Mouse (Mus musculus) kidney, embryonic 16.5 days (tissue): ENCODE measurements around the gene Gm15217. TPM values are rescaled to one million over a fixed set of nuclear protein-coding genes. Genes with fewer than 3 reads are reported as not detected.
A peak's percentile ranks its signal among the peaks of the same experiment; 100 is the strongest.

Source experiments
- ATAC-seq: fragments of 200-750 bp; cut with Nextera tagmentation; 2 replicates; pipeline ENCODE4 v1.8.0; 2017; ENCODE audit warnings: moderate TSS enrichment; ENCODE audit not compliant: low FRiP score, low TSS enrichment
- H3K27ac ChIP-seq: fragments of 300-500 bp; sonication (generic); 2 replicates; pipeline ENCODE4 v1.5.1; 2014; ENCODE audit warnings: low read length
- H3K27me3 ChIP-seq: fragments of 300-500 bp; sonication (generic); 2 replicates; pipeline ENCODE4 v1.6.1; 2014; ENCODE audit warnings: low read length, control low read depth, mixed read lengths; ENCODE audit not compliant: insufficient read depth
- H3K36me3 ChIP-seq: fragments of 300-500 bp; sonication (generic); 2 replicates; pipeline ENCODE4 v1.6.1; 2014; ENCODE audit warnings: low read length, control low read depth, mixed read lengths; ENCODE audit not compliant: insufficient read depth
- H3K4me1 ChIP-seq: fragments of 300-500 bp; sonication (generic); 2 replicates; pipeline ENCODE4 v1.6.1; 2014; ENCODE audit warnings: low read length, control low read depth, mixed read lengths; ENCODE audit not compliant: insufficient read depth
- H3K4me2 ChIP-seq: fragments of 300-500 bp; sonication (generic); replicated peaks from 2 replicates; pipeline ENCODE4 v1.6.1; 2014; ENCODE audit warnings: low read depth, low read length
- H3K4me3 ChIP-seq: fragments of 300-500 bp; sonication (generic); 2 replicates; pipeline ENCODE4 v1.5.1; 2014; ENCODE audit warnings: mild to moderate bottlenecking, low read length
- H3K9ac ChIP-seq: fragments of 300-500 bp; sonication (generic); replicated peaks from 2 replicates; pipeline ENCODE4 v1.6.1; 2014; ENCODE audit warnings: low read length
- H3K9me3 ChIP-seq: fragments of 300-500 bp; sonication (generic); 2 replicates; pipeline ENCODE4 v1.6.1; 2016; ENCODE audit warnings: low read length, control low read depth
- WGBS: fragments of 180-500 bp; shearing (Covaris S2); extraction: QIAGEN DNeasy Blood & Tissue Kit; methylation state at CpG from one replicate; pipeline ENCODE4 v1.1.7; 2014; 5-methylcytosine and 5-hydroxymethylcytosine counted together
- polyA plus RNA-seq: library from polyadenylated mRNA; unstranded; fragments of >200 nt; fragmentation: Nextera tagmentation; extraction: Ambion mirVana; gene quantifications from 2 replicates; pipeline ENCODE4 v1.2.1, GENCODE M21; 2015

Gm15217 gene
- 0.96 and 2.6 TPM in 2 replicates for polyA plus RNA-seq

- no peak within 1 kb of the TSS for H3K27ac ChIP-seq
- H3K9me3 ChIP-seq: no peaks in the 10 kb centered on the region
- H3K27me3 ChIP-seq: no peaks in the 10 kb centered on the region
- H3K36me3 ChIP-seq: peaks cover 9% of the 10 kb centered on the region
- no peak for ATAC-seq
- 69% methylated on average over 12 of the region's 12 CpGs for WGBS
- peaks cover 11% of the 10 kb centered on the region for H3K4me1 ChIP-seq
- H3K9ac ChIP-seq: peak within 1 kb of the TSS; percentile 54
- H3K4me2 ChIP-seq: peak within 1 kb of the TSS; percentile 58
- H3K4me3 ChIP-seq: peak within 1 kb of the TSS; percentile 30
These were observed at the start of gene Gm15217 for GRCm38 (mm10) chr14:46379285-46379684. Gene Gm15217 (plus strand): TSS chr14:46379414.

- no peak for ATAC-seq
- 82% methylated on average over 8 of the region's 8 CpGs for WGBS
- Histone ChIP-seq H3K4me1 (no peaks in the 10 kb centered on the region), H3K4me3 (no peak overlapping the region), H3K36me3 (no peaks in the 10 kb centered on the region), H3K27ac (no peak overlapping the region), H3K9me3 (no peaks in the 10 kb centered on the region), H3K27me3 (no peaks in the 10 kb centered on the region), H3K9ac (no peak overlapping the region), H3K4me2 (no peak overlapping the region)
These were observed 45.6 kb upstream of the Gm15217 start for GRCm38 (mm10) chr14:46333421-46334237.

GRCm38 (mm10) chr14:46338801-46339200, 40.4 kb upstream of the Gm15217 start:
- Histone ChIP-seq H3K4me1 (no peaks in the 10 kb centered on the region), H3K36me3 (no peaks in the 10 kb centered on the region), H3K4me2 (no peak overlapping the region), H3K27ac (no peak overlapping the region), H3K9me3 (no peaks in the 10 kb centered on the region), H3K27me3 (no peaks in the 10 kb centered on the region), H3K4me3 (no peak overlapping the region), H3K9ac (no peak overlapping the region)
- no peak for ATAC-seq
- WGBS: 86% methylated on average over 11 of the region's 11 CpGs

GRCm38 (mm10) chr14:46344750-46345149, 34.5 kb upstream of the Gm15217 start:
- 0 out of 2 replicates have a peak, but pooled peaks cover 3% of the 10 kb centered on the region for H3K9me3 ChIP-seq
- H3K27me3 ChIP-seq: no peaks in the 10 kb centered on the region
- H3K27ac ChIP-seq: no peak overlapping the region
- no peak for ATAC-seq
- no peak overlapping the region for H3K4me3 ChIP-seq
- no peaks in the 10 kb centered on the region for H3K4me1 ChIP-seq
- no peak overlapping the region for H3K9ac ChIP-seq
- no peaks in the 10 kb centered on the region for H3K36me3 ChIP-seq
- H3K4me2 ChIP-seq: no peak overlapping the region

GRCm38 (mm10) chr14:46357286-46357685, 21.9 kb upstream of the Gm15217 start:
- H3K36me3 ChIP-seq: no peaks in the 10 kb centered on the region
- H3K27ac ChIP-seq: no peak overlapping the region
- no peak for ATAC-seq
- no peaks in the 10 kb centered on the region for H3K9me3 ChIP-seq
- 53% methylated on average over 7 of the region's 7 CpGs for WGBS
- no peak overlapping the region for H3K4me3 ChIP-seq
- H3K27me3 ChIP-seq: peaks cover 3% of the 10 kb centered on the region; the same call in 1 of the 2 replicates
- H3K4me1 ChIP-seq: 0 out of 2 replicates have a peak, but pooled peaks cover 4% of the 10 kb centered on the region
- H3K4me2 ChIP-seq: no peak overlapping the region
- no peak overlapping the region for H3K9ac ChIP-seq

GRCm38 (mm10) chr14:46357696-46358095, 21.5 kb upstream of the Gm15217 start:
- ATAC-seq: no peak
- H3K36me3 ChIP-seq: no peaks in the 10 kb centered on the region
- H3K9me3 ChIP-seq: no peaks in the 10 kb centered on the region
- no peak overlapping the region for H3K4me2 ChIP-seq
- 0 out of 2 replicates have a peak, but pooled peaks cover 4% of the 10 kb centered on the region for H3K4me1 ChIP-seq
- 49% methylated on average over 8 of the region's 8 CpGs for WGBS
- H3K27ac ChIP-seq: no peak overlapping the region
- no peak overlapping the region for H3K4me3 ChIP-seq
- H3K9ac ChIP-seq: no peak overlapping the region
- H3K27me3 ChIP-seq: peaks cover 3% of the 10 kb centered on the region; the same call in 1 of the 2 replicates

- Histone ChIP-seq H3K27ac (no peak overlapping the region), H3K9ac (no peak overlapping the region), H3K36me3 (no peaks in the 10 kb centered on the region), H3K9me3 (no peaks in the 10 kb centered on the region), H3K4me2 (no peak overlapping the region), H3K4me1 (no peaks in the 10 kb centered on the region), H3K4me3 (no peak overlapping the region), H3K27me3 (peaks cover 3% of the 10 kb centered on the region; the same call in 1 of the 2 replicates)
- WGBS: 44% methylated on average over 10 of the region's 10 CpGs
- no peak for ATAC-seq
These were observed 16.0 kb upstream of the Gm15217 start for GRCm38 (mm10) chr14:46363209-46363608.

GRCm38 (mm10) chr14:46372452-46372851, 6.8 kb upstream of the Gm15217 start:
- no peaks in the 10 kb centered on the region for H3K27me3 ChIP-seq
- WGBS: 31% methylated on average over 9 of the region's 9 CpGs
- H3K36me3 ChIP-seq: no peaks in the 10 kb centered on the region
- no peaks in the 10 kb centered on the region for H3K9me3 ChIP-seq
- no peak for ATAC-seq
- no peaks in the 10 kb centered on the region for H3K4me1 ChIP-seq
- H3K4me2 ChIP-seq: no peak overlapping the region
- no peak overlapping the region for H3K9ac ChIP-seq
- H3K27ac ChIP-seq: no peak overlapping the region
- H3K4me3 ChIP-seq: no peak overlapping the region

- 60% methylated on average over 5 of the region's 5 CpGs for WGBS
- Histone ChIP-seq H3K9me3 (no peaks in the 10 kb centered on the region), H3K27me3 (no peaks in the 10 kb centered on the region), H3K27ac (no peak overlapping the region), H3K4me1 (peaks cover 8% of the 10 kb centered on the region), H3K4me3 (no peak overlapping the region), H3K36me3 (no peaks in the 10 kb centered on the region), H3K4me2 (no peak overlapping the region), H3K9ac (no peak overlapping the region)
- no peak for ATAC-seq
These were observed 3.4 kb upstream of the Gm15217 start for GRCm38 (mm10) chr14:46375796-46376195.

- H3K9ac ChIP-seq: peak overlapping the region; percentile 54
These were observed 1.1 kb downstream of the Gm15217 start for GRCm38 (mm10) chr14:46380286-46380721.

More at GRCm38 (mm10) chr14:46380286-46380721, 1.1 kb downstream of the Gm15217 start:
- H3K4me3 ChIP-seq: peak overlapping the region; percentile 30
- ATAC-seq: peak; percentile 68
- no peak overlapping the region for H3K27ac ChIP-seq
- H3K27me3 ChIP-seq: no peaks in the 10 kb centered on the region
- peak overlapping the region; percentile 58 for H3K4me2 ChIP-seq
- no peaks in the 10 kb centered on the region for H3K9me3 ChIP-seq
- 10% methylated on average over 31 of the region's 31 CpGs for WGBS
- peaks cover 17% of the 10 kb centered on the region for H3K4me1 ChIP-seq
- H3K36me3 ChIP-seq: peaks cover 9% of the 10 kb centered on the region
